Mouse (Mus musculus): ENCODE data around the gene Ikbkg. TPM values are rescaled to one million over a fixed set of nuclear protein-coding genes. Genes with fewer than 3 reads are reported as not detected.
"Not testable (repeated sequence)": the region's sequence is repeated elsewhere in the genome, so short reads cannot be mapped to it uniquely, and the experiment has no call there.

Gene Ikbkg
- polyA plus RNA-seq (2011; ENCODE audit: insufficient read length, low read depth, missing spikeins) = 36.8 and 57.9 TPM in 2 replicates

DNA sequence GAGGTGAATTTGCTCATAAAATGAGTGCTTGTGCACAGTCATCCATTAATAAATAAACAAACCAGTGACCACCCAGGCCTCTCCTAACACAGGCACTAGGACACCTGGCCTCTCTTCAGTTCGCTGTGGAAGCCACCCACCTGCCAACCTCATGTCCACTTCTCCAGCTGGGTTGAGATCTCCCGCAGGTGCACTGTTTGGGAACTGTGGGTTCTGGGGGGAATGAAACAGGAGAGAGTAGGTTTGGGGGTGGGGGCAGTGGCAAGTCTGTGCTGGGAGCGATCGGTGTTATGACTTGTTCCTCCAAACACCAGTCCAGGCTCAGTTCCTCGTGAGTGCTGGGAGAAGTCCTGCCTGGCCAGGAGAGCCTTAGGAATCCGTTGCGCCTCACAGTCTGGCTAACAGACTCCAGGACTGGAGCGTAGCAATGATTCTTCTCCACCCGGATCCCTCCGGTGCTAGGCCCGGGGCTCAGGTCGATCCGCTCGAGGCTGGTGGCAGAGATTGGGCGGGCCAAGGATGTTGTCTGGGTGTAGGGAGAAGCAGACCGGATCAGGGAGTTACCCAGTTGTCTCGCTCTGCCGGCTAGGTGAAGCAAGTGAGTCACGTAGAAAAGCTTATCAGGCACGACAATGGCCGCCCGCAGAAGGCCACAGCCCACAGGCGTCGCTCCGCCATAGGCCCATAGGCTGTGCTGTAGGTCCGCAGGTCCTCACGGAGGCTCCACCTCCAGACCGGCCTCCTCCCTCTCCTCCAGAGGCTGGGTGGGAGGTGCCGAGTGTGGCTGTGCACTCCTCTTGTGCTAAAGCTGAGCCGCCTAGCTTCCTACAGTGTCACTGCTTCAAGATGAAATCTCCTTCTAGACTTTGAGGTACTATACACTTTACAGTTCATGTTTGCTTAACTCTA is at the start of gene Ikbkg, which contains the start of gene Fam3a:
Ikbkg (plus strand) TSS at position 756 of the 909 bp plus-strand sequence.
Fam3a (minus strand) TSS at position 738 of the 909 bp plus-strand sequence.
- no peak for TF ChIP-seq CTCF (IDR thresholded peaks at IDR 0.05; ENCODE audit: borderline replicate concordance, insufficient read depth, low read length)
- TF ChIP-seq POLR2A (IDR thresholded peaks at IDR 0.05; ENCODE audit: low read depth, low read length) = peak; percentile 79

DNA sequence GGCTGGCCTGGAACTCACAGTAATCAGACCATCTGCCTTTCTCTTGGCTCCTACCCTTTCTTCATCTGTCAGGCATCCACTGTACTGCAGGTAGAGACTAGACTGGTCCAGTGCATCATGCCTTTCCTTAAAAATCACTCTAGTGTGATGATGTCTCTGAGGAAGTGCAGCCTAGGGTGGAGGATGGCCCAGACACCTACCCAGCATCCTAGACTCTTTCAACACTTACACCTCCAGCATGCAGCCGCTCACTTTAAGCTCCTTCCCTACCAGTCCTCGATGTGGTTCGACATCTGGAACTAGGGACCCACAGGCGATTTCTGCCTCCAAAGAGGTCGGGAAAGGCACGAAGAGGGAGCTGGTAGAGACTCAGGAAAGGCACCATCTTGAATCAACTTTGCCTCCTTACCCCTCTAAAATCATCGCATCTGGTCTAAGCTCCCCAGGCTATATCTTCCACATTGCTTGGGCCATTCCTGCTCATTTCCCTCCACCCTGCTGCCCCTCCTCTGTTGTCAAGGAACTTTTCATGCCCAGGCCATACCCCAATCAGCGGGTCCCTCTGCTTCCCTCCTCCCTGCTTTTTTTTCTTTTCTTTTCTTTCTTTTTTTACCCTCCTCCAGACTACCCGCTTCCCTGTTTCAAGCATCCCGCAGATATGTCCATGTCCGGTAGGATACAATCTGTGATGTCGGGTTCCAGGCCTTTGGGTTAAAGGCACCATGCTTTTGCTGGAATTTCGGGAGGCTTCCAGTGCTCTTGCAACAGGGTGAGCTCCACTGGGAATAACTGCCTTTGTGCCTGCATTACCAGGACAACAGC is 40.2 kb upstream of the Ikbkg start:
- H3K4me1 ChIP-seq (ENCODE audit: control insufficient read depth, insufficient read depth, low read length) = no peaks in the 10 kb centered on the region
- H3K4me3 ChIP-seq (ENCODE audit: insufficient read depth, low read length) = peak overlapping the region; percentile 70
- TF ChIP-seq POLR2A (IDR thresholded peaks at IDR 0.05; ENCODE audit: low read depth, low read length) (peak; percentile 40; the same call in 1 of the 2 replicates), CTCF (IDR thresholded peaks at IDR 0.05; ENCODE audit: borderline replicate concordance, insufficient read depth, low read length) (no peak)
- peak overlapping the region; percentile 4; the same call in 1 of the 2 replicates for H3K27ac ChIP-seq (ENCODE audit: insufficient read depth, low read length)

More for the DNA sequence above, at the start of gene Ikbkg, which contains the start of gene Fam3a:
- H3K4me3 ChIP-seq (ENCODE audit: insufficient read depth, low read length) = peak within 1 kb of the TSS; percentile 61
- no peaks in the 10 kb centered on the region; the same call in 1 of the 2 replicates for H3K4me1 ChIP-seq (ENCODE audit: control insufficient read depth, insufficient read depth, low read length)
- H3K27ac ChIP-seq (ENCODE audit: insufficient read depth, low read length) = peak within 1 kb of the TSS; percentile 75

GRCm38 (mm10) chrX:74353467-74353770 is 39.7 kb upstream of the Ikbkg start, which contains the start of gene Lage3:
Gene Lage3, minus strand, starts transcription at chrX:74353618.
- Histone ChIP-seq H3K4me1 (ENCODE audit: control insufficient read depth, insufficient read depth, low read length) (no peaks in the 10 kb centered on the region), H3K27ac (ENCODE audit: insufficient read depth, low read length) (peak within 1 kb of the TSS; percentile 4; the same call in 1 of the 2 replicates), H3K4me3 (ENCODE audit: insufficient read depth, low read length) (peak within 1 kb of the TSS; percentile 70)
- TF ChIP-seq CTCF (IDR thresholded peaks at IDR 0.05; ENCODE audit: borderline replicate concordance, insufficient read depth, low read length) = no peak
- peak; percentile 87 for TF ChIP-seq POLR2A (IDR thresholded peaks at IDR 0.05; ENCODE audit: low read depth, low read length)

- not testable (repeated sequence) for H3K4me3 ChIP-seq (ENCODE audit: insufficient read depth, low read length); H3K4me1 ChIP-seq (ENCODE audit: control insufficient read depth, insufficient read depth, low read length); H3K27ac ChIP-seq (ENCODE audit: insufficient read depth, low read length)
Observed at GRCm38 (mm10) chrX:74357069-74357468, 36.0 kb upstream of the Ikbkg start.

DNA sequence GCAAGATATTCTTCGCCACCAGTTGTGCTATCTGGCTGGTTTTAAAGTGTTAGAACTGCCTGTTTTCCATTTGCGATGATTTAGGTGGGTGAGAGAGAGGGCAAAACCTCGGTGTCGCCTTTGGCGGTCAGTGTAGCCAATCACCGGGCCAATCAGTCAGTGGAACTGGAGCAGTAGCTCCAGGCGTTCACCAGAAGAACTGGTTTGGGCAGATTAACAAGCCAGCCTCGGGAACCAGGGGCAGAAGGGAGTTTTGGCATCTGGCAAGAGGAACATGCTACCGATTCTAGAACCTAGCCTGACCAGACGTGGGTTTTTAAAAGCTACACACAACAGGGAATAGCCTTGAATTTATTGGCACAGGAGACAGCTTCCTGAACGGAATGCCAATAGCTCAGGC is 33.9 kb upstream of the Ikbkg start:
- Histone ChIP-seq H3K4me1 (ENCODE audit: control insufficient read depth, insufficient read depth, low read length) (no peaks in the 10 kb centered on the region), H3K27ac (ENCODE audit: insufficient read depth, low read length) (no peak overlapping the region), H3K4me3 (ENCODE audit: insufficient read depth, low read length) (no peak overlapping the region)
- TF ChIP-seq POLR2A (IDR thresholded peaks at IDR 0.05; ENCODE audit: low read depth, low read length) (no peak), CTCF (IDR thresholded peaks at IDR 0.05; ENCODE audit: borderline replicate concordance, insufficient read depth, low read length) (no peak)

DNA sequence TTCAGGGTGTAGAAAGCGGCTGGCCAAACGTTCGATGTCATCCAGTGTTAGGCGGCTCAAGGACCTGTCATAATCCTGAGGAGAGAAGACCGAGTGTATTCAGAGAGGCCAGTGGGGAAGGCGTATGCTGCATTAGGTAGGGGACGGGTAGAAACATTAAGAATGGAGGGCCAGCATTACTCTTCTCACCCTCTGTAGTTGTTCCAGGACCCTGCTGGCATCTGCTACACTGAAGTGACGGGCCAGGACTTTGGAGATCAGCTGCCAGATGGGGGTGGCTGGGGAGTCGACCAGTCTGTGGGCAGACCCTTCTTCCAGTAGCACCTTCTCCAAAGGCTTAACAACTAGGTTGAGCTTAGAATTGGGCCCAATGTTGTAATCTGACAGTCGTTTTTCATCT is 25.6 kb upstream of the Ikbkg start:
- peak overlapping the region; percentile 83 for H3K4me3 ChIP-seq (ENCODE audit: insufficient read depth, low read length)

DNA sequence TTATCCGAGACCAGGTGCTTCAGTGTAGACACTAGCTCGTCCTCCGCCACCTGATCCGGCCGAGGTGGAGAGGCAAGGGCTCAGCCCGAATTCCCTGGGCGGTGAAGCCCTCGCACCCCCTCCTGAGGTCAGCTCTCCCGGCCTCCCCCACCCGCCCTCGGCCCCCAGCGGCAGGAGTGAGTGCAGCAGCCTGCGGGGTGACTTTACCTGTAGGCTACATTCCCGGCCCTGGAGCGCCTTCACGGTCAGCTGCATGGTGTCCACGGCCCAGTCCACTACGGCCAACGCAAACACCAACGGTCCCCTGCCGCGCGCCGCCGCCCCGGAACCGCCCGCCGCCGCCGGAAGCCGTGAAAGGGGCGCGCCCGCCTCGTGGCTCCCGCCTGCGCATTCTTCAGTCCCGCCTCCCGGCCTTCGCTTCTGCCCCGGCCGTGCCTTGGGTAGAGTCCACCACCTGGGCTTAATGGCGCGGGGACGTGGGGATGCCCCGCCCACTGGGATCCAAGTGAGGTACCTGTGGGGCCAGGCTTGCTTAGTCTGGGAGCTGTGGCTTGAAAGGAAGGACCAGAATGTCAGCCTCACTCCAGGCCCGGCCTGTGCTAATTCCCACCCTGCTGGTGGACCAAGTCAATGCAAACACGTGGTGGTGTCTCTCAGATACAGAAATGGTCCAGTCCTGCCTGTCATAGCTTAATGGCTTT is 24.7 kb upstream of the Ikbkg start:
- H3K4me1 ChIP-seq (ENCODE audit: control insufficient read depth, insufficient read depth, low read length) = peaks cover 4% of the 10 kb centered on the region; the same call in 1 of the 2 replicates
- peak overlapping the region; percentile 83 for H3K4me3 ChIP-seq (ENCODE audit: insufficient read depth, low read length)
- H3K27ac ChIP-seq (ENCODE audit: insufficient read depth, low read length) = peak overlapping the region; percentile 21; the same call in 1 of the 2 replicates
- TF ChIP-seq CTCF (IDR thresholded peaks at IDR 0.05; ENCODE audit: borderline replicate concordance, insufficient read depth, low read length) (no peak), POLR2A (IDR thresholded peaks at IDR 0.05; ENCODE audit: low read depth, low read length) (peak; percentile 67)

More for the DNA sequence above, 25.6 kb upstream of the Ikbkg start:
- H3K4me1 ChIP-seq (ENCODE audit: control insufficient read depth, insufficient read depth, low read length) = peaks cover 4% of the 10 kb centered on the region; the same call in 1 of the 2 replicates
- H3K27ac ChIP-seq (ENCODE audit: insufficient read depth, low read length) = no peak overlapping the region
- no peak for TF ChIP-seq POLR2A (IDR thresholded peaks at IDR 0.05; ENCODE audit: low read depth, low read length)
- TF ChIP-seq CTCF (IDR thresholded peaks at IDR 0.05; ENCODE audit: borderline replicate concordance, insufficient read depth, low read length) = no peak

DNA sequence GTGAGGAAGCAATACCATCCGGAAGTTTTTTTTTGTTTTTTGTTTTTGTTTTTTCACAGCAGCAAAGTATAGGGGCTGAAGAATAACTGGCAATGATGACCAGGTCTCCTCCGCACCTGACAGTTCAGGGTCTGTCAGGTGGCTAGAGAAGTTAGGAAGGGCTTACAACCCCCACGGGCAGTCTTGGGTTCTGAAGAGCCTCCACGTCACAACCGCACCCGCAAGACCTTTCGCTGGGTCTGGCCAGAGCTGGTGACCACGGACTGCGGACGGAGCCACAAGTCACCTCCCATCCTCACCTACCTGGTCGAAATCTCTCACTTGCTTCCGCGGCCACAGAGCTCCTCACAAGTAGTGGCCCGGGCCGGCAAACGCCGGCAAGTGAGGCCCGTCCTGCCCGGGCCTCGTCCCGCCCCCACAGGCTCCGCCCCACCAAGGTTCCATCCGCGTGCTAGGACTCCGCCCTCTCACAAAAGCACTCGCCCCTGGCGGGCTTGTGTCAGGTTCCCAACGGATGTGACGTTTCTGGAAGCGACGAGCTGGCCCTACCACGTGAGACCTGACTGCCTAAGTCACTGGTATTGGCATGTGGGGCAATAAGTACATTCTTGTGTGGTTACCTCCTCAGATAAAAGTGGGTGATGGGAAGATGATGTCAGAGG is 20.1 kb upstream of the Ikbkg start, which contains the start of the genes Ubl4a and Slc10a3:
Ubl4a (minus strand) TSS at position 331 of the 662 bp plus-strand sequence.
Slc10a3 (minus strand) TSS at position 462 of the 662 bp plus-strand sequence.
- no peaks in the 10 kb centered on the region for H3K4me1 ChIP-seq (ENCODE audit: control insufficient read depth, insufficient read depth, low read length)
- H3K27ac ChIP-seq (ENCODE audit: insufficient read depth, low read length) = no peak within 1 kb of the TSS
- peak within 1 kb of the TSS; percentile 55 for H3K4me3 ChIP-seq (ENCODE audit: insufficient read depth, low read length)
- peak; percentile 92 for TF ChIP-seq POLR2A (IDR thresholded peaks at IDR 0.05; ENCODE audit: low read depth, low read length)
- no peak for TF ChIP-seq CTCF (IDR thresholded peaks at IDR 0.05; ENCODE audit: borderline replicate concordance, insufficient read depth, low read length)

Measured in embryonic fibroblast, embryonic 13.5 days (primary cell).